Mouse (Mus musculus): ENCODE data around the gene Gfod1.

Gene Gfod1

GRCm38 (mm10) chr13:43299171-43299570, 4.8 kb downstream of the Gfod1 start:
- no peak for DNase-seq (ENCODE audit: low spot score)

DNA sequence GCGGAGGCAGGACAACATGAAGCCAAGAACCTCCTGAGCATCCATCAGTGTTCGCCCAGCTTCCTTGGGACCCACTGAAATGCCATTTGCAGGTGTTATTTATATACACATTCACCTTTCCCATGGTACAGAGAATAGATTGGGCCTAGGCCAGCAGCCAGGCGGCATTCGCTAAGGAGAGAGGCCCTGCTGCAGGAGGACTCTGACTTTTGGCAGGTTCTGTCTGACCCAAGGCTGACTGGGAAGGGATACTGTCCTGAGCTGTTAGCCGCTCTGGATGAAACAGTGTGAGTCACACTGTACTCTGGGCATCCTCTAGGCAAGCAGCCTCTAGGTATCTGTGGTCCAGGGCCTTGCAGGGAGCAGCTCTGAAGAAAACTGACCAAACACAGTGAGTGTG, 6.4 kb downstream of the Gfod1 start:
- no peak for DNase-seq (ENCODE audit: low spot score)

- DNase-seq (ENCODE audit: low spot score): no peak
Measured at GRCm38 (mm10) chr13:43296140-43296805, 7.7 kb downstream of the Gfod1 start.

DNA sequence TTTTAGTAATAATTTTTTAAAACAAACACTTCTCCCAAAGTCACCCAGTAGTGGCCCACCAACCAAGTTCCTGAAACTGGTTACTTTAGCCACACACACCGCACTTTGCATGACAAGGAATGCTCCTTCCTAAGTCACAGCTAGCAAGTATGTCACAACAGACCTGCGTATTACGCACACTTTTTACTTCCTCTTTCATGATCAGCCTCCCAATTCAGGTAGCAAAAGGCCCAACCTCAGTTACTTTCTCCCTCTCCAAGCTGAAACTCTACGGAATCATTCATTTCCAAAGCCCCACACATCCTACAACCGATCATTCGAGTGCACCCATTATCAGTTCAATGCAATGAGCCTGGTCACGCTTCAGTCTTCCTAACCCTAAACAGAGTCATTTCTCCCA, 8.3 kb downstream of the Gfod1 start:
- no peak for DNase-seq (ENCODE audit: low spot score)

DNA sequence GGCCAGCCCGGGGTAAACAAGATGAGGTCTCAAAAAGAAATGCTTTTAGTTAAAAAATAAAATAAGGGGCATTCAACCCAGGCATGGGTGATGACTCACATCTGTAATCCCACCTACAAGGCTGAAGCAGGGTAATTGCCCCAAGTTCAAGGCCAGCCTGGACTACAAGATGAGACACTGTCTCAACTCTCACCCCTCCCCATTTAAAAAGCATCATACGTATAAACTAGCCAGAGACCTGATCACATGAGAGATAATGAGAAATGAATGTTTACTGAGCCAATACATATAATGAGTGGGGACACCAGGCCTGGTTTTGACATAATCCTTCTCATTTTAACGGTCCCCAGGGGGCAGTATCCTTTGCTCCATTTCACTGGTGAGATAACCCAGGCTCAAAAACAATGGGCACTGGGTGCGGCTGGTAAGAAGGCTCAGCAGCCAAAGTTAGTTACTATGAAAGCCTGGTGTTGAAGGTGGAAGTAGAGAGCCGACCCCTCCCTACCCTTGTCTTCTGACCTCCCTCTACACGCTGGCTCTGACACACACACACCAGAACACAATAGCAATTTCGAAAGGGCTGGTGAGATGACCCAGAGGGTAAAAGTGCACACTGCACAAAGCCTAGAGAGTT, 8.9 kb downstream of the Gfod1 start:
- no peak for DNase-seq (ENCODE audit: low spot score)

DNA sequence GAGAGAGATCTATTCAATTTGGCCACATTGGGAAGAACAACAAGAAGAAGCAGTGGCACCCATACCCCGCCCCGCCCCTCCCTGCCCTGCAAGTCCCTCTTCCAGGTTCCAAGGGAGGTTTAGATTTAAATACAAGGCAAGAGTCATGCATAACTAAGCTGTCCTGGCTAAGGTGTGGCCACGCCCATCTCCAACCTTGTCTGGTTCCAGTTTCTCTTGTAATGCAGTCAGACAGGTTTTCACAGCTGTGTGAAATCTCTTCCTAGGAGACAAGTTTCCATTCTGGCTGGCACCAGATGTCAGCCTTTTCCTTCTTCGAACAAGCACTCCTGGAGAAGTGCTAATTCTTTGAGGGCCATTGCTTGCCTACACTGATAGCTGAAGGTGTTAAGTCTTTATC, 11.1 kb downstream of the Gfod1 start:
- no peak for DNase-seq (ENCODE audit: low spot score)

GRCm38 (mm10) chr13:43289076-43289475, 14.9 kb downstream of the Gfod1 start:
- no peak for DNase-seq (ENCODE audit: low spot score)

DNA sequence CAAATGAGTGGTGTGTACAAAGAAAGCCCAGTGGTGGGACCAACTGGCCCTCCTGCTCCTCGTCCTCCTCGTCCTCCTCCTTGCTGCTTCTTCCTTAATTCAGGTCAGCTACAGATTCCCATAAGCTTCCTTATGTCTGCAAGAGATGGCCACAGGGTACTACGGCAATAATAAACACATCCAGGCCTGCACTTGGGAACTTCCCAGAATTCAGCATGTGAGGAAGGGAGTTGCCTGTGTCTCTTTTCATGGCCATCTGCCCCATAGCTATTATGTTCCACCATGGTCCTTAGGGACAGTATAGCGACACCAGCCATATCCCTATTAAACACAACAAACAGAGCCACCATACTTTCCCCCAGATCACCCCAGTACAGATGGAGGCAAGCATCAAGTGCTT, 15.5 kb downstream of the Gfod1 start:
- no peak for DNase-seq (ENCODE audit: low spot score)

DNA sequence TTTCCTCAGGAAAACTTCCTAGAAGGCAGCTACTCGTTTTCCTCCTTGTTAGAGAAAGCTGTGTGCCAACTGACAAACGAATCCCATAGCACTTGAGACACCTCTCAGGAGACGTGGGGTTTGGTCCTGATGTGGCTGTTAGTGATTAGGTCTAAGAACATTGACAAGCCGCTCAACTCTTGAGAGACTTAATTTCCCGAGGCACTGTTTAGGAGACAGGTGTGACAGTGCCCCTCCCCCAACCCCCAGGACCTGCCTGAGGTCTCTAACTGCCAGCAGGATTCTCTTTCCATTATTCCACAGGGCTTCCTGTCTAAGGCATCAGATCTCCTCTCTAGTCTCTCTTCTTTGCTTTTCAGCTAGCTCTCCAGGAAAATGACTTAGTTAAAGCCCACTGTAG, 15.9 kb downstream of the Gfod1 start:
- no peak for DNase-seq (ENCODE audit: low spot score)

- no peak for DNase-seq (ENCODE audit: low spot score)
Measured at GRCm38 (mm10) chr13:43286836-43287235, 17.1 kb downstream of the Gfod1 start.

DNA sequence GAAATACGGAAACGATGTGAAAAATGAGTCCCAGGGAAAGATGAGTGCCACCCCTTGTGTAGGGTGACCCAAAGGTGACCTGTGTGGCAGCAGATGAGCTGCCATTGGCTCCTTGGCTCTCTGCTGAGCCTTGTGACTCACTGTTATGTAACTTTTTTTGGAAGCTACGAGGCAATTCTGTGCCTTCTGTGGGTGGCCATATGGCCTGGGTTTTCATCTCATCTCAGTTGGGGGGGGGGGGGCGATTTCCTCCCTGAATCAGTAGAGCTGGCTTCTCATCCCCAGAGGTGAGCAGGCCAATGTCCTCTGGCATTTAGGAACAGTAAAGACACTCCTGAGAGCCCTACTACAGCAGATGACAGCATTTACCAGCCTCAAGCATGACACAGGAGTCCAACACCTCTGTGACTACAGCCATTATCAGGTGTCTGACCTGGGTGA, 19.2 kb downstream of the Gfod1 start:
- no peak for DNase-seq (ENCODE audit: low spot score)

DNA sequence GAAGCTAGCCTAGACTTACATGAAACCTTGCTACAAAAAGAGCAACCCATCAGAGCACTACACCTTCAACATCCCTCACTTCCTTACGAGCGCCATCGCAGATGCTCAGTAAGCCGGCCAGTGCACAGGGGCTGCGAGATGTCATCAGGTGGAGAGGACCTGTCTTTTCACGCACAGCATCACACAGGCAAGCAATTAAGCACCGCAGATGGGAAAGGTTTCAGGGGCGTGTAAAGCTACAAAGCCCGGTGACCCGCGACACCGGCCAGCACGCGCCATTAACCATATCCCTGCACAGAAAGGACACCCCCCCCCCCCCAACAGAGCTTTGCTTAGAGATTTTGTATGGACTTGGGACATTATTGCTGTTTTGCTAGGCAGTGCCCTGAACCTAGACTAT, 30.1 kb downstream of the Gfod1 start:
- DNase-seq (ENCODE audit: low spot score): no peak

DNA sequence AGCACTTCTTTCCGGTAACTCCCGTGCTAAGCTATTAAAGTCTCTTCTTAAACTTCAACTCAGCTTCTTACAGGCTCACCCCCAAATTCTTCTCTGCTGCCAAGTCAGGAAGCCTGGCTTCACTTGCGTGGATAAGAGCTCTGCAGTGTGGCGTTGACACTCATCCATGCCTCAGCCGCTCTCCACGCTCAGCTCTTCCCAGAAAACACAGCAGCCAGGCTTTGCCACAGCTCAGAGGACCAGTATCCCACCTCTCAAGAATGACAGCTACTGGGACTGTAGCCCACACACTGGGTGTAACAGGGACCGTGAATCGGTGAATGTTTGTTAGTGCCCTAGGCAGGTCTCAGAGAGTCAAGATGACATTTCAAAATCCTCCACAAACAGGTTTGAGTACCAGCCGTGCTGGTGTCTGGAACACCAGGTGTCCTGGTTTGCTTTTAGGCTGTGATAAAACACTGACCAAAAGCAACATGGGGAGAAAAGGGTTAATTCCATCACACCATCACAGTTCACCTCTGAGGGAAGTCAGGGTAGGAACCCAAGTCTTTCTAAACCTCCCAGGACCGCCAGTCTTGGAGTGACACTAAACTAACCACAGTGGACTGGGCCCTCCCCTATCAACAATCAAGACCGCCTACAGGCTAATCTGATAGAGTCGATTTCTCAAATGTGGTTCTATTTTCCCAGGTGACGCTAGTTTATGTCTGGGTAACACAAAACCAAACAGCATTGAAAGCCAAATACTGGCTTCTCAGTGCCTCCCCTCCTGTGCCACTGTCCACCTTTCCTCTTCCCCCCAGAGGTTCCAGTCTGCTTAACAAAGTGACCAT, 31.5 kb downstream of the Gfod1 start:
- no peak for DNase-seq (ENCODE audit: low spot score)

GRCm38 (mm10) chr13:43271481-43271880, 32.5 kb downstream of the Gfod1 start:
- no peak for DNase-seq (ENCODE audit: low spot score)

DNA sequence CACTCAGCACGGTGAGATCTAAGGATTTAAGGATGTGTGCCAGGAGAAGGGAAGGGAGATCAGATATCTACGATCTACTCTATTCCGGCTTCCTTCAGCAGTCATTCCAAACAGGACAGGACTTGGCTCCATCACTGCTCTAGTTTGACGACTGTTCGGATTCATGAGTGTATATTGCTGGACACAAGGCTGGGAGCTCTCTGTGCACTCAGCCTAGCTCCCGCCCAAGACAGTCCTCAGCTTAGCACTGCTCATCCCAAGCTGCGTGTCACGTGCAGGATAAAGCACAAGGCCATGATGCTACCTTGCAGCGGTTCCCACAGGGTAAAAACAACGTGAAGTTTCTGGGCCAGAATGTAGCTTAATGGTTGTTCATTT, 33.8 kb downstream of the Gfod1 start:
- no peak for DNase-seq (ENCODE audit: low spot score)

DNA sequence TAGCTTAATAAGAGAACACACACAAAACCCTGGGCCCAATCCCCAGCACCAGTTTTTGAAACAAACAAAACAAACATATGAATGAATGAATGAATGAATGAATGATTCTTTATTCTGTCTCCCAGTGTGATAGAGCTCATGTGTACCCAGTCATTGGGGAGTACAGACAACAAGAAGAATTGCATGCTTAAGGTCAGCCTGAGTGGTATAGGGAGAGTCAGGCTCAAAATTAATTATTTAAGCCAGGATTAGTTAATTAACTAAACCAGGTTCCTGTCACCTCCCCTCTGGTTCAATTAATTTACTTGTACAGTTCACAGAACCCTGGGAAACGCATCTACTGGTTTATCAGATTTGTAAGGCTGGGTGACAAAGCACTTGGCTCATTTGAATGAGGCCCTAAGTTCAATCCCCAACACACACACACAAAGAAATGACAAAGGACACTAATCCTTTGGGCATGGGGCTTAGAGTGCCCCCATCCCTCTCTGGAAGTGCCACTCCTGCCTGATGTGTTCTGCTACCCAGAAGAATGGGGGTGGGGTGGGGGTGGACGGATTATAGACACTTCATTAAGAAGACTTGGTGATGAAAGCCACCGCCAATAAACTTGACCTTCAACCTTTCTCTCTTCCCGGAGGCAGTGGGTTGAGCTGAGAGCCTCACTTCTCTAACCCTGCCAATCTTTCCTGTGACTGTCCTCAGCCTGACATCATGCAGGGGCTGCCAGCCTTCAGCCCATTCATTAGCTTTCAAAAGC, 34.3 kb downstream of the Gfod1 start:
- no peak for DNase-seq (ENCODE audit: low spot score)

DNA sequence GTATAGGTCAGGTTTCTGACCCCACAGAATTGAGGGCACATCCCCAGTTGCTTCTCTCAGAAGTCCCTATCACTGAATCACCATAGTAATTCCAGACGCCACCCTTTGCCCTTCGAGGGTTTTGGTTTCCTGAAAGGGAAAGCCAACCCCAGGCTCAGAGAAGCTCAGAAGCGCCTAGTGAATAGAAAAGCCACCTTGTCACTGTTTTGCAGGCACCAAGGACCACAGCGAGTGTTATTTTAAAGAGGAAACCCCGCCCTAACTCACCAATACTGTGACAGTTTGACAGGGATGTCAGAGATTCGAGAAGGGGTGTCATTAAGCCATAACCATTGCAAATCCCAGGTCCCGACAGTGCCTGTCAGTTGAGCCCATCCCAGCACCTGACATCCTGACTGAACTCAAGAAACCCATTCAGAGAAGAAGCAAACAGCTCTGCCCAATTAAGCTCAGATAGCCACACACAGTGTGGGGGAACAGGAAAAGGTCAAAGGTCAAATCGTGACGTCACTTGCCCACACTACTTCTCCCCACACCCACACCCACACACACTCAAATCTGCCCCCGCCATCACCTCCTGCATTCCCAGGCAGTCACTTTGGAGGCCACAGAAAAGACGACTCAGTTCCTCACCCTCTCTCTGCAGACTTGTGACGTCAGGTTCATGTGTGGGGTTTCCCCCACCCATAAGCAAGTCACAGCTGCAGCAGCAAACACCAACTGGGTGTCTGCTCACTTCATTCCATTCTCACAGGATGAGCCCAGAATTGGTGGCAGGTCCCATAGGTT, 35.2 kb downstream of the Gfod1 start:
- DNase-seq (ENCODE audit: low spot score): no peak

DNA sequence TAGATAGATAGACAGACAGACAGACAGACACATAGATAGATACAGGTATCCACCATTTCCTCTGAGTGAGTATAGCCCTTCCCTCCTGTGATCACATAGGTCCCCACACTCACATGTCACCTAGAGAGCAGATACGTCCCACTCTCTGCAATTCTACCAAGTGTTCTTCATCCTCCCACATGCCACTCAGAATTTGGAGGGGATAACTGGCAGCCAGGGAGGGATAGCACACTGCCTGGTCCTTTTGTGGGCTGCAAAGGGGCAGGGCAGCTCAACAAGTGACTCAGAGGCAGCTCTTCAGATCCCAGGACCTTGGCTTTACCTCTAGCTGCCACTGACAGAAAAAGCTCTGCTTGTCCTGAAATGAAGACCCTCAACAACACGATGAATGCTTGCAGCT, 36.1 kb downstream of the Gfod1 start:
- no peak for DNase-seq (ENCODE audit: low spot score)

DNA sequence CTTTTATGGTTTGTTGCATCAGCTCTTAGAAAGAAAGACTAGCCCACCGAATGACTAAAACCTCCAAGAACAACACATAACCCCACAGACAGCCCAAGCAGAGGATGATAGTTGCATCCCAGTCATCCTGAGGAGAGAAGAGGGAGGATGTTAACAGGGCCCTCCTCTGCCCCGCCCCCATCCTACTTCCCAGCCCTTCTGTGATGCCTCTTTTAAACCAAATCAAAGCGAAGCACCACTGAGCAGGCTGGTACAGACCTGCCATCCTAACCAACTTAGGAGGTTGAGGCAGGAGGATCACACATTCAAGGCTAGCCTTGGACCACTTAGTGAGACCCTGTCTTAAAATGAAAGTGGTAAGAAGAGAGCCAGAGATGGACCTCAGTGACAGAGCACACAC, 36.8 kb downstream of the Gfod1 start:
- DNase-seq (ENCODE audit: low spot score): no peak

DNA sequence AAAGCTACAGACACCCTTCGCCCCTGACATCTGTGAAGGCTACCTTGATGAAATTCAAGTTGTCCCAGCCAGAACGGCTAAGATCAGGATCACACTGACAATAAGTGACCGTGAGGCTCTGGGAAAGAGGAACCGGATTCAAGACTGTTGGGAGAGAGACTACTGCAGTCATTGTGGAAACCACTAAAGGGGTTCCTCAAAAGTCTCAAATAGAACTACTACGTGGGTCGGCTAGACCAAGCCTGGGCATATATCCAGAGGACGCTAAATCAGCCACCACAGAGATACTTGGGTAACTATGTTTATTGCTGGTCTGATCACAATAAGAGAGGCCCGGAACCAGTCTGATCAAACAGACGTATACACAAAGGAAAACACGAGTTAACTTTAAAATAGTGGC, 37.6 kb downstream of the Gfod1 start:
- no peak for DNase-seq (ENCODE audit: low spot score)

- no peak for DNase-seq (ENCODE audit: low spot score)
Measured at GRCm38 (mm10) chr13:43265116-43265515, 38.9 kb downstream of the Gfod1 start.

- DNase-seq (ENCODE audit: low spot score): no peak
Measured at GRCm38 (mm10) chr13:43263646-43264045, 40.3 kb downstream of the Gfod1 start.
